Mouse (Mus musculus): ENCODE data around the gene Lif.

Lif gene

DNA sequence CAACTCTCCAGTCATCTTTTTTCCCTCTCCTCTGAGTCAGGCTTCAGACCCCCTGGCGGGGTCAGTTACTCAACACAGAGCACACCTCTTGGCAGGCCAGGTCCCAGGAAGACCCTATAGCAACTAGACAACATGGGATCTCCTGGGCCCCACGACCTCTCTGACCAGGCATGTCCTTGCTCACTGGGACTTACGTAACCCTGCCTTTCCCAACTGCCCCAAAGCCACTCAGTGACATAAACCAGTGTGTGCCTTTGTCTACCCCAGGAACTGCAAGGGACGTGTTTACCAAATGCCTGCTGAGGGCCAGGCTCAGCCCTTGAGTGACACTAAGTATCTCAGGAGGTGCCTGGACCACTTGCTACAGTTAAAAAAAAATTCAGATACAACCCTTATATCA, 27.5 kb upstream of the Lif start:
- DNase-seq (ENCODE audit: low read depth, low spot score) = no peak

DNA sequence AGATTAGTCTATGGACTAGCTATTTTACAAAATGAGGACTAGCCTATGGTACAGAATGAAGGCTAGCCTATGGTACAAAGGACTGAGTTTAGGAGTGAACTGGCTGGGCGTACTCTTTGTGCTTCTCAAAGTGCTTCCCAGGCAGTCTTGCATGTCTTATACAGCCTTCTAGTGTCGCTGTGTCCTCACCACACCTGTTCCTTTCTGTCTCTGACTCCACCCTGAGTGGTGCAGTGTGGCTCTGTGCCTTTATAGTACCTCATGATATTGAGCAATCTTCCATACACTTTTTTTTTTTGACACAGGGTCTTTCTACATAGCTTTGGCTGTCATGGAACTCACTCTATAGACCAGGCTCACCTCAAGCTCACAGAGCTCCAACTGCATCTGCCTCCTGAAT, 25.9 kb upstream of the Lif start:
- no peak for DNase-seq (ENCODE audit: low read depth, low spot score)

DNA sequence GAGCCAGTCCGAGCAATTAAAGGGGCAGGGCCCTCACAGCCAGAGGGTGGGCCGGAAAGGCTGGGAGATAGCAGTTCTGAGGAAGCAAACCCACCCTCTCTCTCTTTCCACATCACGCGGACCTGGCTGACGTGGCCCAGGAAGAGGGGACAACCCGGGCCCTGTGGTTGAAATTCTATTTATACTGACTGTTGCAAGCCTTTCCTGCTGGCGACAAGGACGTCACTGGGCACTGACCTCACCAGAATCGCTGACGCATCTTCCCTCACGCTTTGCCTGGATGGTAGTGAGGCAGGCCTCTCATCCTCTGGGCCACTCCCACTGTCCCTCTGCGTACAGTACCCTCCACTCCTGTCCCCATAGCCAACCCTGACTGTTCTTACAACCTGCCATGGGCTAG, 24.7 kb upstream of the Lif start:
- no peak for DNase-seq (ENCODE audit: low read depth, low spot score)

DNA sequence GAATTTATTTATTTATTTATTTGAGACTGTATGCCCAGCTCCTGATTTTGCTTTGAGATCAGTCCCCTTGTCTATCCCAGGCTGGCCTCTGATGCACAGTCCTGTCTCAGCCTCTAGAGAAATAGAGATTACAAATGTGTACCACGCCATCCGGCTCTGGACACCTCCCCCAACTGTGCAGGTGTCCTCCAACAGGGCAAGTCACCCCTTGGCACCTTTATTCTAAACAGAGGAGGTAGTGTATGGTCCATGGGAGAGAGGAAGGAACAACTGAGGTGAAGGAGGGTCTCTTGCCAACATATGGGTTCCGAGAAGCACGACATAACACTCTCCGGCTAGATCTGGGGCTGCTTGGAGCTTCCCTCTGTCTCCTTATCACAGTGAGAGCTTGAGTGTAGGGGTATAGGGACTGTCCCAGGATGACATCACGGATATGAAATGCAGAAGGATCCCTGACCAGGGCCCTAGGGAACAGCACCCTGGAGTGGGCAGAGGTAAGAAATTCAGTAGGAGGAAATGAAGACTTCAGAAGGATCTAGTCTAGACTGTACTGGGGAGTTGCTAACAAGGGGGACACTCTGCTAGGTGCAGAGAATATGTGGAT, 22.2 kb upstream of the Lif start:
- DNase-seq (ENCODE audit: low read depth, low spot score) = no peak

DNA sequence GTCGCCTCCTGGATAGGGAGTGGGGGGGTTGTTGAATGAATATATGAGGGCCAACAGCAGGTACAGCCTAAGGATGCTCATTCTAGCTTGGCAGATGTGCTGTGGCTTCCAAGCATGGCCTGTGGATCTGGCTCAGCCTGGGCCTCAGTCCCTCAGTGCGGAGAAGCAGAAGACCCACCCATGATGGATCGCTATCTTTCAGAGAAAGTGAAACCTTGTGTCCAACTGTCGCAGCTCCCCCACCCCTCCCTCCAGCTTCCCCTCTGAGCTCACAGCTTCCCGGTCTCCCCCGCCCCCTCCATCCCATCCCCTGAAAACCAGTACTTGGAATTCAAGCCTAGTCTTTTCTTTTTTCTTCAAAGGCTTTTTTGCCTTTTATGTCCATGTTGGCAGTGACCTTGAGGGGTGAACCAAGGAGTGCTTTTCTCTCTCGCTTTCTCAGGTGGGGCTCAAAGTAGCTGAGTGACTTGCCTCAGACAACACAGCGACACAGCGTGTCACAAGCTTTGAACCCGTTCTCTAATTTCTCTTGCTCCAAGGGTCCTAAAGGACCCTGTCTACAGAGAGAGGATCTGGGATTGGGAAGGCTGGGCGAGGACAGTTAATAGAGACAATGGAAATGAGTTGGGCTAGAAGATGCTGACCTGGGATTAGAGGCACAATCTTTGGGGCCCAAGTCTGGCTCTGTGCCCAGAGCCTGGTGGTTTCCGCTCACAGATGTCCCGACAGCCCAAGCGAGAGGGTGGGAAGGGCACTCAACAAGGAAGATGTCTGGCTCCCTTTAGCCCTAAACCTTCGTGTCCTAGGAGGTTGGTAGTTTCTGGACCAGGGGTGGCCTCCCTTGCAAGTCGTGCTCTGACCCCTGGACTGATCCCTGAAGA, 21.5 kb upstream of the Lif start, which contains the start of gene Osm:
Osm (plus strand) TSS at position 756 of the 881 bp plus-strand sequence.
- DNase-seq (ENCODE audit: low read depth, low spot score) = peak; percentile 84

DNA sequence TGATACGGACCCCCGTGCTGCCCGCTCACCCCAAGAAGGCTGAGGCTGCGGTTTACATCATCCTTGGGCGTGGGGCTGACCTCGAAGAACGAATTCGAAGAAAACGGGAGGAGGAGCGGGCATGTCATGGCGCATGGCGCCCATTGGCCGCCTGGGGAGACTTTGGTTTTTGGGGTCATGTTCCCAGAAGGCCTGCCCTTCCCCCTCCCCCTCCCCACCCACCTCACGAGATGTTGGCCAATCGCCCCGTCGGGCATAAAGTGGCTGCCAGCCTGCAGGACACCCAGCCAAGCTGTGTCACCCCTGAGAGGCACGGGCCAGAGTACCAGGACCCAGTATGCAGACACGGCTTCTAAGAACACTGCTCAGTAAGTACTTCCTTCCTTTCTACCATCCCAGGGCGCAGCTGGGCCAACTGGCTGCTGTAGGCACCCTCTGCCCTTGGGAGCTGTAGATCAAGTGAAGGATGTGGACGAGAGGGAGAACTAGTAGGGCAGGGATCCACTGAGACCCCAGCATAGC, 20.8 kb upstream of the Lif start:
- DNase-seq (ENCODE audit: low read depth, low spot score) = peak; percentile 67

DNA sequence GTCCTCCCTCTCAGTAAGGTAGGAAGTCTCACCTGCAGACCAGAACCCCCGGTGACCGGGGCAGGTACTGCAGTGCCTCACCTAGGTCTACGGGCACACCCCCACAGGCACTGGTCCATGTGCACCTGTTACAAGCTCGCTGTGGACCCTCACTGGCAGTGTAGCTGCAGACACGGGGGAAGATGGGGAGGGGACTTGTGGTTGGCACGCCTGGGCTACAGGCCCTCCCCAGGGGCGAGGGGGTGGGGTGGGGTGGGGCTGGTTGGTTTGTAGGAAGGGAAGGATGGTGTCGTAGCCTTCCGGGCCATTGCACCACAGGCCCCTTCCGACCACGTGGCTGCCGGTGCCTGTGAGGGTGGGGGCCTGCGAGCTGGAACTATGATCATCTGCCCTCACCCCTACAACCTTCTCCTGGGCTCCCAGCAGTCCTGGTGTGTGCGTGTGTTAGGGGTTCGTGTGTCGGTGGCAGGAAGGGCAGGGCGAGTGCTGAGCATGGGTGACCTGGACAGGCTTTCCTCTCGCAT, 19.9 kb upstream of the Lif start:
- DNase-seq (ENCODE audit: low read depth, low spot score) = peak; percentile 88

DNA sequence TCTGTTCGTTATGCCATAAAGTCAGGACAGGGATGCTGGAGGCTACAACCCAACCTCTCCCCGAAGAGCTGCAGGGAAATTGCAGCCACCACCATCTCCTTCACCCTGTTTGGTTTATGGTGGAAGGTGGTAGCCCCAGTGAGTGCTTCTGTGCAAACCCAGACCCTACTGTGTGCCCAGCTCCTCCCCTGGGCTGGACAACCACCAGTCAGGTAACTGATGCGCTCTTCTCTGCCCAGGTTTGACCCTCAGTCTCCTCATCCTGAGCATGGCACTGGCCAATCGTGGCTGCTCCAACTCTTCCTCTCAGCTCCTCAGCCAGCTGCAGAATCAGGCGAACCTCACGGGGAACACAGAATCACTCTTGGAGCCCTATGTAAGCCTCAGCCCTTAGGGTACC, 19.2 kb upstream of the Lif start:
- DNase-seq (ENCODE audit: low read depth, low spot score) = no peak

DNA sequence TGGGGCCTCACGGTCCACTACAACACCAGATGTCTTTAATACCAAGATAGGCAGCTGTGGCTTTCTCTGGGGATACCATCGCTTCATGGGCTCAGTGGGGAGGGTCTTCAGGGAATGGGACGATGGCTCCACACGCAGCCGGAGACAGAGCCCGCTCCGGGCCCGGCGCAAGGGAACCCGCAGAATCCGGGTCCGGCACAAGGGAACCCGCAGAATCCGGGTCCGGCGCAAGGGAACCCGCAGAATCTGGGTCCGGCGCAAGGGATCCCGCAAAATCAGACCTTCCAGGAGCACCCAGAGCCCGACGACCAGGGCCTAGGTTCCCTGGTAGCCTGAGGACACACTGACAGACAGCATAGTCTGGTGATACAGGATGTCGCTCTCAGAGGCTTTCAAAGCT, 17.7 kb upstream of the Lif start:
- no peak for DNase-seq (ENCODE audit: low read depth, low spot score)

DNA sequence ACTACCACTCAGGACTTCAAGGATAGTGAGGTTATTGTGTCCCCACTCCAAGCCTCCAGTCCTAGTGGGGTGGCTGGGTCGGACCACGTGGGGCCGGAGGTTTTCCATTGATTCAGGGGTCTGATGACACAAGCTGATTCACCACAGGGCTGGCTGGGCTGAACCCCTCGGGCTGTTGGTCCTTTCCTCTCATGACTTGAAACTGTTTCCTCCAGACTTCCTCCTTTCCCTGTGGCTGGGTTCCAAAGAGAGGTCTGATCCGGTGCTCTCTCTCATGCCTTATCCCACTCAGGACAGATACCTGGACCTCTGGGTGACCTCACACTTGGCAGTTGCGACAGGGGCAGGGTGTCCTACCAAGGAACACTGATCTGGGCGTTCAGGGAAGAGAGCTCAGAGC, 17.2 kb upstream of the Lif start:
- DNase-seq (ENCODE audit: low read depth, low spot score) = no peak

DNA sequence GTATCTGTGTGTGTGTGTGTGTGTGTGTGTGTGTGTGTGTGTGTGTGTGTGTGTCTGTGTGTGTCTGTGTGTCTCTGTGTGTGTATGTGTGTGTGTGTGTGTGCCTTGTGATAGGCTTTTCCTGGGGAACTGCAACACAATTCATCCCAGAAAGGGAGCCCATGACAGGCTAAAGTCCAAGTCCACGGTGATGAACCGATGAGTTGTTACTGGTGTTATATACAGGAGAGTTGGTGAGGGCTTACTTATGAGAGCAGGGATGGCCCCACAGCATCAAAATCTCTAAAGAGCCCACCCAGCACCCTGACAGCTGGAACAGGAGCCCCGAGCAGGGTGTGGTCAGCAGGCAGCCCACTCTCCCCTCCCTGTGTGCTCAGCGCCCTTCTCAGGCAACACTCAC, 16.2 kb upstream of the Lif start:
- DNase-seq (ENCODE audit: low read depth, low spot score) = no peak

DNA sequence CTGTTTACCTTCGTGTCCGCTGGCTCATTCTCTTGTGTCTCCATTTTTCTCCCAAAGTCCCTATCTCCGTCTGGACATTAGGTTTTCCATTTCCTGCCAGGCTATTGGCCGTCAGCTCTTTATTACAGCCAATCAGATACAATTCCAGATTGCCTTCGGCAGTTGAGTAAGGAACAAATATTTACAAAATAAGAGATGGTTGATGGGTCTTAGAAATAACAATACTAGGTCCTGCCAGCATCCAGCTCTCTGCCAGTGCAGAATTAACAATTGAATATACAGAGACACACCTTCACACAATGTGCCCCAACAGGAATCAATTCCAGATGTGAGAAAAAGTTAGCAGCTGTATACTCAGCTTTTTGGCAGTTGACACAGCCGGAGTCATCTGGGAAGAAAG, 11.2 kb upstream of the Lif start:
- DNase-seq (ENCODE audit: low read depth, low spot score) = no peak

DNA sequence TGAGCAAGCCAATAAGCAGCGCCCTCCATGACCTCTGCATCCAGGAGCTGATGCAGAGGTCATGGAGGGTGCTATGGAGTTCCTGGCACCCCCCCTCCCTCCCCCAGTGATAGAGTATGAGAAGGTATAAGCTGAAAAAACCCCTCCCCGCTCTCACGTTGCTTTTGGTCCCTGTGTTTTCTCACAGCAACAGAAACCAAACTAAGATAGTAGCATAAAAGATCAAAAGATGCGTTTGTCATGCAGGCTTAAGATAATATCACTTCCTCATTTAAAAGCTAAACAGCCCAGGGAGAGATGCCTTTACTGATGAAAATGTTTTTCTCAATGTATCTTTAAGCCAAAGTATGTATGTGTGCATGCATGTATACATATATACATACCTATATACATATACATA, 10.7 kb upstream of the Lif start:
- peak; percentile 79 for DNase-seq (ENCODE audit: low read depth, low spot score)

DNA sequence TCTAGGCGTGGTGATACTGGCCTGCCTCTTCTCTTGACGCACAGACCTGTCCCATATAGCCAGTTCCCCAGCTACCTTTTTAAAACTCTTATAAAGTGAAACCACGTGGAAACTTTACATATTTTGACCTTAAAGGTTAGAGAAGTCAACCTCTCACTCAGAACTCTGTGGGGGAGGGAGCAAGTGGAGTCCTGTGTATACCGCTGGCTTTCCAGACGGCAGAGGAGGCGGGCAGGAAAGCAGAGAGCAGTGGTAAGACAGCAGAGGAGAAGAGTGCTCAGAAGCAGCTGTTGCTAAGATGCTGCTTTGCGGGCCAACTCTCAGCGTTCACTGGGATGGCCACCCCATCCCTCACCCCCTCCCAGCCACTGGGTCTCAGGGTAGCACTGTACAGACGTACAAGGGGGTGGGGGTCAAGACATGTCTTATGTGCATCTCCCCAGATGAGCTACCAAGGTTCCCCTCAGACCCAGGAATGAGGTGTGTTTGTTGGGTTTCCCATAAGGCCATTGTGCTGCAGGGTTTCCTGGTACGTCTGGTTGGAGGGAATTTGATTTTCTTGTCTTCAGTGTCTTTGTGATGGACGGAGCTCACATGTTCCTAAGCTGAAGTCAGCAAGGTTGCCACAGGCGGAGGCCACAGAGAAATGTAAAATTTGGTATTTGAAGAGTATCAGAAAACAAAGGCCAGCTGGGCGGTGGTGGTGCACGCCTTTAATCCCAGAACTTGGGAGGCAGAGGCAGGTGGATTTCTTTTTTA, 10.0 kb upstream of the Lif start:
- peak; percentile 72 for DNase-seq (ENCODE audit: low read depth, low spot score)

DNA sequence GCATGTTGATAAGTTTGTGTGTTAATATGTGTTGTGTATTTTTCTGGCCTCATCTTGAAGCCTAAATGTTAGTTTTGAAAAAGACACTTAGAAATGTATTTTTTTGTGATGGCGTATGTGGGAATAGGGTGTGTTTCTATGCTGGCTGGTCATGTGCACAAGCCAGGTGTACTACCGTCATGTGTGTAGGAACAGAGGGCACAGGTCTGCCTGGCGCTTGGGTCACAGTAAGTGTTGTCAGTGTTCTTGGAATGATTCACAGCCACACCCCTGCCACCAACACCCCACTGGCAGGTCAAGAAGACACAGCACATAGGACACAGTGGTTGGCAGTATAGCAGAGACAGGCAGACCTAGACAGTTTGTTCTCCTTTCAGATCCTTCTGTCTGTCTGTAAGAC, 8.2 kb upstream of the Lif start:
- DNase-seq (ENCODE audit: low read depth, low spot score) = no peak

DNA sequence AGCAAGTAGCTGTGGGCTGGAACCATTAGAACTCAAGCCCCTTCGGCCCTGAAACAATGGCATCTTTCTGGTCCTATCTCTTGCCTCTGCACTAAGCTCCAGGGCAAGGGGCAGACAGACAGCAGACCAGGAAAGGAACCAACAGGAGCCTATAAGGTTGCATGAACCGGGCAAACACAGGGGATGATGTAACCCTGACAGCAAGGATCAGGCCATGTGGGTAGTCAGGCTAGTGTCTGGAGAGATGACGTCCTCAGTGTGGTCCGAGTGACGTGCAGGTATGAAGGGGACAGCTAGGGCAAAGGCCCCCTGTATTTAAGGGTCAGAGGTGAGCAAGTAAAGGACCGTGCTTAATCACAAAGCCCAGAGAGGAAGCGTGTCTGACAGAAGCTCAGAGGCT, 7.1 kb upstream of the Lif start:
- DNase-seq (ENCODE audit: low read depth, low spot score) = no peak

DNA sequence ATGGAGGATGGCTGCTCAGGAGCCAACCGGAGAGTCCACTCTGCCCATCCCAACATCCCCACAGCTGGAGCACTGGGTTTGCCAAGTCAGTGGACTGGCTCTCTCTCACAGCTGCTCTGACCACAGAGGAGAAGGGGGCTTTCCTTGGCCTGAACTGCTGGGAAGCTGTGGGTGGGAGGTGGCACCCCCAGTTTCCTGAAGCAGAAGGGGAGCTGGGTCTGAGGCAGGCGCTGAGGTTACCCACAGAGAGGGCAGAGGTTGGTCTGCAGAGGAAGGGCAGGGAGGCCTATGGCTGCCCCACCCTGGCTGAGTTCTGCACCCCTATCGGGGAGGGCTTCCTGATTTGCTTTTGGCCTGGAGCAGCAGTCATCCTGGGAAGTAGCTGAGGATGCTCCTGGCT, 6.0 kb upstream of the Lif start:
- DNase-seq (ENCODE audit: low read depth, low spot score) = peak; percentile 56

DNA sequence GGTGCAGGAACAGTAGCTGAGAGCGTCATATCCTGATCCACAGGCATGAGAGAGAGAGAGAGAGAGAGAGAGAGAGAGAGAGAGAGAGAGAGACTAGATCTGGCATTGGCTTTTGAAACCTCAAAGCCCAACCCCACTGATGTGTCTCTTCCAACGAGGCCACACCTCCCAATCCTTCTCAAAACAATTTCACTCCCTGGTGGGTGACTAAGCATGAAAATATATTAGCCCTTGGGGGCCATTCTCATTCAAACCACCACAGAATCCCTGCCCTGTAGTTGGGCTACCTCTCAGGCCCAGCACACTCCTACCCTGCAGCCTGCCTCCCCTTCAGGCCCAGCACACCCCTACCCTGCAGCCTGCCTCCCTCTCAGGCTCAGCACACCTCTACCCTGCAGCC, 4.5 kb upstream of the Lif start:
- DNase-seq (ENCODE audit: low read depth, low spot score) = no peak

DNA sequence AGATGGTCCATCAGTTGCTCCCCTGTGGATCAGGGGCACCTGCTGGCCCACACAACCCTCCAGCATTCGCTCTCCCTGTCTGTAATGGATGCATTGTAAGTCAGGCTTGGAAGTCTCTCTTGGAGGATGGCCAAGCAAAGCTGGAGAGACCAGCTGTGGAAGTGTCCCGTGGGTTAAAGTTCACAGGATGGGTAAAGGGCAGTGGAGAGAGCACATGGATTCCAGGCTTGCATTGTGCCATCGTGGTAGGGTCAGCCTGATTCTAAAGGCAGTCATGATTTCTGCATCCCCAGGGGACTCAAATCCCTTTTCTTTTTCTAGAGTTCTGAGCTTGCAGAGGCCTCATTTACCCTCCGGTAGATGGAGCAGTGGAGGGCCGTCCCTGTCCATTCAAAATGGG, 399 bp downstream of the Lif start:
- no peak for DNase-seq (ENCODE audit: low read depth, low spot score)

DNA sequence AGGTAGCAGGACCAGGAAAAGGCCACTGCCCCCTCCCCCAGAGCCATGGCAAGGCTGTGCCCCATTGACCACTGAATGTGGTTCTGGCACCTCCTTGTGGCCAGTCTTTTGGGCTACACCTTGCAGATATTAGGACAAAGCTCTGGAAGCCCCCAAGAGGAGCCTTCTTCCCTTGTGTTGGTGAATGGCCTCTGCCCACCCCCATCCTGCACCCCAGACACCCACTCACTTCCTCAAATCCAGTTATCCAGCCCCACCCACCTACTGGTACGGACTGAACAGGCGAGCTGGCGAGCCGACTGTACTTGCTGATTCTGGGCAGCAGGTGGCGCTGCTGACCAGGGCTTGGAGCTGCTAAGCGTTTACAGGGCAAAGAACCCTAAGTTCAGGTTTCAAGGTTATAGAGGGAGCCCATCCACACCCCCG, 1.3 kb downstream of the Lif start:
- peak; percentile 88 for DNase-seq (ENCODE audit: low read depth, low spot score)

DNA sequence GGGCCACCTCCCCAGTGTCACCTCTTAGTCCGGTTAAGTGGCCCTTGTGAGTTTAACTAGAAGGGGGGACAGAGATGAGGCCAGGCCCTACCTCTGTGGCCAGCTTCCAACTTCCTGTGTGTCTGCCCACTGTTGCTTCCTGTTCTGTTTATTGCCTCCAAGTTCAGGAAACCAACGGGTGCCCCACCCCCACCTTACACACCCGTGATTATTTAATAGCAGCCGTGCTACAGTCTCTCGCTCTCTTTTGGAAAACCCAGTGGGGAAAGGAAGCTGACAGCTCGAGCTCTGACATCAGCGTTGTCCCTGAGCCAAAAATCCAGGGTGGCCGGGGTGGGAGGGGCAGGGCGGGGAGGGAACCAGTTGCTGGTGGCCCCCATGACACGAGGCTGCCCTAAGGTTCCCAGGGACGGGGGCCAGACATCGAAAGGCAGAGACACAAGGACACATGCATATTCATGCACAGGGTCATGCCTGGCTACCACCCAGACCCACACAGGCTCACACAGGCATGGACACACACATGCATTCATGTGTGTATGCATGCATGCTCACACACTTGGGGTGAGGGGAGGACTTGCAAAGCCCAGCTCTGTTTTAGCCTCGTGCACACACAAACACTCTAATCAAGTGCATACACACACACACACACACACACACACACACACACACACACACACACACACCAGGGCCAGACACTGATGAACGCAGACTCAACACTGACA, 3.3 kb downstream of the Lif start:
- DNase-seq (ENCODE audit: low read depth, low spot score) = peak; percentile 67

DNA sequence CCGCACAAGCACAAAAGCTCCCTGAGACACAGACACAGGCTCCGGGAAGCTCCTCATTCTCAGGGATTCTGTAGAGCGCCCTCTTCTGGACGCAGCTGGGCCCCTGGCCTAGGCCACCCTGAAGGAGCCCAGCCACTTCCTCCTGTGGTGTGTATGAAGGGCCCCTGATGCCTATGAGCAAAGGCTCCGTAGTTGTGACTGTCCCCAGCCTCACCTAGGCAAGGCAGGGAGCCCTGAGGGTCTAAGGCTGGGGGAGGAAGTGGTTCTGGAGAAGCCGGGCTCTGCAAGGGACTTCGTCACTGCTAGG, 3.8 kb downstream of the Lif start:
- peak; percentile 79 for DNase-seq (ENCODE audit: low read depth, low spot score)
